Mouse (Mus musculus): ENCODE data around the gene Med14.

GRCm38 (mm10) chrX:12791674-12792340 lies 29.9 kb upstream of the Med14 start:
- TF ChIP-seq CTCF (IDR thresholded peaks at IDR 0.05; ENCODE audit: control insufficient read depth, insufficient read depth, insufficient read length): no peak
- no peak for TF ChIP-seq USF1 (IDR thresholded peaks at IDR 0.05; ENCODE audit: low read depth)
- no peak for TF ChIP-seq MAX (IDR thresholded peaks at IDR 0.05)
